Mouse (Mus musculus) lung, adult 2 months (tissue): Measurements from ENCODE around the gene Ccdc149.

Experiments
- CTCF ChIP-seq: fragments of 200-500 bp; IDR thresholded peaks from 2 replicates; pipeline ENCODE4 v1.5.1; 2011; ENCODE audit warnings: mild to moderate bottlenecking, low read length, control low read depth; ENCODE audit not compliant: insufficient read depth
- POLR2A ChIP-seq: fragments of 200-500 bp; IDR thresholded peaks from 2 replicates; pipeline ENCODE4 v1.6.1; 2011; ENCODE audit warnings: low read depth, mild to moderate bottlenecking, control low read depth, low read length, borderline replicate concordance; ENCODE audit errors: extremely low read depth

DNA sequence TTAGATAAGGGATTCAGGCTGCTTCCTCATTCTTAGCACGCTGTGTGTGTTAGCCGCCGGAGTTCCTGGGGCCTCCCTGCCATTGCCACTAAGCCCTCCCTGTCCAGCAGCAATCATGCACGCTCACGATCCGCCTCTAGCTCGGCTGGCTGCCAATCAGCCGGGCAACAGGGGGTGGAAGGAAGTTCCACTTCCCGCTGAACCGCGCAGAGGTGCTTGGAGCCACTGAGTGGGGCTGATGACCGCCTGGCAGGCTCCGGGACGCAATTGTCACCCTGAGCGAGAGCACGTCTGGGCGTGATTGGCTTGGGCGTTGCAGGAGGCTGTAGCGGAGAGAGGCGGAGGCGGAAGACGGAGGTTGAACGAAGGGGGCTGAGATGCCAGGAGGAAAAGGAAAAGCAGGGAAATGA, 5.0 kb upstream of the Ccdc149 start:
- TF ChIP-seq POLR2A (no peak; the same call in 1 of the 2 replicates), CTCF (no peak)
